Mouse (Mus musculus): ENCODE measurements around the gene Colec11.

DNA sequence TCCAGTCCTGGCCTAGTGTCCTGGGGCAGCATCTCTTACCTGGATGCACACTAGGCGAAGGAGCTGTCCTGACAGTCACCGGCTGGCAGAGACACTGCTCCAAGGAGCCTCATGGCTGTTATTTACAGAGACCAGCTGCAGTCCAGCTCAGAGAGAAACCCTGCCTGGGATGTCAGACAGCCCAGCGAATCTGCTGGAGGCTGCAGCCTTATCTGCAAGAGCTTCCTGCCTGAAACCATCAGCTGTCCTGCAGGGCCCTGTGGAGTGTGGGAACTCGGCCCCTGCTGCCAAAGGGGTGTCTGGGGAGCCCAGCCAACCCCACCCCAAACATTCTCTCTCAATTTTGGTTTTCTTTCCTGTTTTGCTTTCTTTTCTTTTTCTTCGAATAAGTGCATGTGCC is at the start of gene Colec11:
- no peak for TF ChIP-seq POLR2A (IDR thresholded peaks at IDR 0.05; ENCODE audit: borderline replicate concordance, extremely low read depth, low read depth, low read length)
- no peak for TF ChIP-seq CTCF (IDR thresholded peaks at IDR 0.05; ENCODE audit: insufficient read depth, low read length)

All from lung, adult 2 months (tissue).